ENCODE assay signal across 16 mouse cellular contexts in the genomic region with DNA sequence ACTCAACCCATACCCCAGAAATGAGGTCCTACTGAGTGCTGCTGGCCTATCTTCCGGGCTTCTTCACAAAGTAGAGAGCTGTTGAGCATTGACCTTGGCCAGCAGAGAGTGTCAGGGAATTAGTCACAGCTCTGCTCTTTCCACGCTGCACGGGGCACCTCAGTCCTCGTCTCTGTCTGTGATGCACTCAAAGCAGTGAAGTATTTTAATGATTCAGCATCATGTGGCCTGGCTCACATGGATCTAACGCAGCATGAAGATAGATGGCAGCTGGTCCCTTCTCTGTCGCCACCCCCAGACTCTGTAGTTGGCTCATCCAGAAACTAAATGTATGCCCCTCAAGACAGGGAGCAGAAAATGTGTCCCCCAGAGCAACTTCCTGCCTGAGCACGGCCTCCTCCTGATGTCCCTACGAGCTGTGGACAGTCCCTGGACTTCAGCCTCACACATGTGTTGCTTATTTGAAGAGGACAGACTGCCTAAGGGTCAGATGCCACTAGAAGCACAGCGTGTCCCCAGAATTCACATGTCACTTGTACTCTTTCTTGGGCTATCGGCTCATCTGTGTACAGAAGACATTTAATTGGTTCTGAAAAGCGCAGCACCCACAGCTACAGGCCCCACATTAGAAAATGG.
DNase-seq lines count a peak whose midpoint lies in the region; ATAC-seq and TF ChIP-seq lines count a peak whose summit lies in the region.
"Had no signal": no experiment of that assay in that cellular context is flagged by ENCODE, and none has a peak within 500 bp of the region (broad histone marks: within the 10 kb centered on the region; RNA-seq: fewer than 3 reads in every experiment).

No protein-coding gene starts in this region.

- ATAC-seq in heart, embryonic 12.5 days (ENCODE audit: insufficient number of reproducible peaks, low FRiP score), result no peak
- ATAC-seq in midbrain, embryonic 16.5 days, result no peak
- ATAC-seq: forebrain, embryonic 15.5 days; liver, embryonic 12.5 days had no signal

- 68% methylated on average over 11 of the region's 11 CpGs for WGBS in heart, embryonic 12.5 days
- WGBS in midbrain, embryonic 10.5 days, result 79% methylated on average over 11 of the region's 11 CpGs
- WGBS in midbrain, embryonic 16.5 days, result 56% methylated on average over 11 of the region's 11 CpGs

- no peak overlapping the region for H3K4me3 ChIP-seq in heart, embryonic 12.5 days
- H3K4me3 ChIP-seq in midbrain, embryonic 10.5 days, result no peak overlapping the region
- no peak overlapping the region for H3K4me3 ChIP-seq in midbrain, embryonic 16.5 days (ENCODE audit: low read depth, low read length)
- H3K4me3 ChIP-seq in gastrocnemius, adult 2 months, result no peak overlapping the region
- H3K4me3 ChIP-seq: erythroblast, embryonic 14.5 days; forebrain, embryonic 15.5 days; liver, embryonic 12.5 days had no signal

- H3K27ac ChIP-seq in heart, embryonic 12.5 days (ENCODE audit: poor library complexity, severe bottlenecking), result no peak overlapping the region
- H3K27ac ChIP-seq in midbrain, embryonic 10.5 days (replicated peaks), result peak overlapping the region; percentile 10; the same call in 1 of the 2 replicates
- H3K27ac ChIP-seq in midbrain, embryonic 16.5 days (ENCODE audit: low read length), result no peak overlapping the region
- H3K27ac ChIP-seq in gastrocnemius, adult 2 months, result no peak overlapping the region
- H3K27ac ChIP-seq: forebrain, embryonic 15.5 days; liver, embryonic 12.5 days had no signal

- 0 out of 2 replicates have a peak overlapping the region, but pooled peaks have one; percentile 1 for H3K9ac ChIP-seq in heart, embryonic 12.5 days
- H3K9ac ChIP-seq in midbrain, embryonic 16.5 days (ENCODE audit: low read depth, low read length), result no peak overlapping the region
- H3K9ac ChIP-seq: forebrain, embryonic 15.5 days; liver, embryonic 12.5 days had no signal

- no peak for TF ChIP-seq CTCF in gastrocnemius, adult 2 months (IDR thresholded peaks at IDR 0.05)

- no peaks in the 10 kb centered on the region for H3K36me3 ChIP-seq in heart, embryonic 12.5 days
- no peaks in the 10 kb centered on the region for H3K36me3 ChIP-seq in midbrain, embryonic 10.5 days
- H3K36me3 ChIP-seq in midbrain, embryonic 16.5 days (ENCODE audit: control insufficient read depth, insufficient read depth, low read length), result no peaks in the 10 kb centered on the region
- H3K36me3 ChIP-seq: forebrain, embryonic 15.5 days; liver, embryonic 12.5 days had no signal

- H3K9me3 ChIP-seq in heart, embryonic 12.5 days (replicated peaks), result no peaks in the 10 kb centered on the region
- H3K9me3 ChIP-seq in midbrain, embryonic 10.5 days (replicated peaks), result no peaks in the 10 kb centered on the region
- no peaks in the 10 kb centered on the region for H3K9me3 ChIP-seq in midbrain, embryonic 16.5 days (replicated peaks; ENCODE audit: control insufficient read depth, low read length, poor library complexity, severe bottlenecking)
- H3K9me3 ChIP-seq: forebrain, embryonic 15.5 days; liver, embryonic 12.5 days had no signal

- H3K27me3 ChIP-seq in heart, embryonic 12.5 days (replicated peaks), result no peaks in the 10 kb centered on the region
- H3K27me3 ChIP-seq in midbrain, embryonic 10.5 days (ENCODE audit: low read depth, poor library complexity, severe bottlenecking), result no peaks in the 10 kb centered on the region
- H3K27me3 ChIP-seq in midbrain, embryonic 16.5 days (ENCODE audit: control insufficient read depth, insufficient read depth, low read depth, low read length), result no peaks in the 10 kb centered on the region
- H3K27me3 ChIP-seq: forebrain, embryonic 15.5 days; liver, embryonic 12.5 days had no signal

- intact Hi-C loops in gastrocnemius, adult 2 months (cut with DNase I), result no loop called here

- peaks cover 13% of the 10 kb centered on the region; the same call in 1 of the 2 replicates for H3K4me1 ChIP-seq in heart, embryonic 12.5 days (replicated peaks)
- H3K4me1 ChIP-seq in midbrain, embryonic 10.5 days, result peaks cover 25% of the 10 kb centered on the region
- no peaks in the 10 kb centered on the region for H3K4me1 ChIP-seq in midbrain, embryonic 16.5 days (ENCODE audit: control insufficient read depth, insufficient read depth, low read length)
- H3K4me1 ChIP-seq: liver, embryonic 12.5 days had no signal

- no peak overlapping the region for H3K4me2 ChIP-seq in heart, embryonic 12.5 days
- no peak overlapping the region for H3K4me2 ChIP-seq in midbrain, embryonic 16.5 days (ENCODE audit: low read length)
- H3K4me2 ChIP-seq: forebrain, embryonic 15.5 days; liver, embryonic 12.5 days had no signal

- DNase-seq in heart, adult 18-20 months, result no peak
- no peak for DNase-seq in midbrain, embryonic 10.5 days (ENCODE audit: low spot score)
- peak; percentile 61 for DNase-seq in brain, adult 2 months (ENCODE audit: low read depth, low spot score)
- peak; percentile 23 for DNase-seq in retina, embryonic 14.5 days (ENCODE audit: low spot score)
- no peak for DNase-seq in gastrocnemius, adult 2 months
- DNase-seq: cerebellum, postnatal 25 days; heart, postnatal 14 days; layer of hippocampus, postnatal 36 days; left cerebral cortex, postnatal 4 days; right cerebral cortex, postnatal 14 days; thymus, postnatal 36 days had no signal

Comparison
In these comparisons a context has a peak if more than half of its experiments do, and no peak if none do; other contexts are left out.
1. DNase-seq: peak in brain, adult 2 months (single experiment) and retina, embryonic 14.5 days (single experiment); none in heart, adult 18-20 months (0 of 2), midbrain, embryonic 10.5 days (single experiment) and gastrocnemius, adult 2 months (single experiment).